Mouse (Mus musculus): Measurements from ENCODE around the gene Shoc2. TPM values are rescaled to one million over a fixed set of nuclear protein-coding genes. Genes with fewer than 3 reads are reported as not detected.

Shoc2 gene
- polyA plus RNA-seq, 1 experiment = 18.6 TPM

DNA sequence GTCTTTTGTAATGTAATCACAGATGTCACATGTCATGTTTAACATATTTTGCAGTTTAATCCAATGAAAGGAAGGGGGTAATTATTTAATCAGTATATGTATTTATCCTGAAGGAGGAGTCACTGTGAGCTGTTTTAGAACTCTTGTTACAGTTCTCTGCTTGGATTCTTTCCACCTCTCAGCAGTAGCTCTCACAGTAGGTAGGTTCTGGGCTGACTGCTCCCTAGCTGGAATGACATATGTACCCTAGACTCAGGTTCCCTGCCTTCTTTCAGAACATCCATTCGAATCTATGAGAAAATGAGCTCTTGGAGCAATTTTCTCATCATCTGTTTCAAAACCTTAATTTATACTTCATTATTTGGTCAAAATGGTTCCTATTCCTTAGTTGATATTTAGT, 50.2 kb downstream of the Shoc2 start:
- no peak overlapping the region for H3K27ac ChIP-seq (ENCODE audit: control insufficient read depth, insufficient read depth, low read length)
- H3K36me3 ChIP-seq (ENCODE audit: control insufficient read depth, insufficient read depth, low read length) = no peaks in the 10 kb centered on the region
- no peak overlapping the region for H3K4me3 ChIP-seq (ENCODE audit: control insufficient read depth, insufficient read depth, low read length)
- 95% methylated on average over 1 of the region's 1 CpGs for WGBS
- TF ChIP-seq CTCF (IDR thresholded peaks at IDR 0.05; ENCODE audit: borderline replicate concordance, control insufficient read depth, extremely low read depth, insufficient read depth, low read length, poor library complexity) (no peak), POLR2A (IDR thresholded peaks at IDR 0.05; ENCODE audit: control insufficient read depth, extremely low read depth, insufficient read depth, low read length, poor library complexity) (no peak)
- no peaks in the 10 kb centered on the region for H3K27me3 ChIP-seq (ENCODE audit: control insufficient read depth, insufficient read depth, low read length)
- no peaks in the 10 kb centered on the region for H3K4me1 ChIP-seq (replicated peaks; ENCODE audit: control insufficient read depth, insufficient read depth, low read length)
- DNase-seq = no peak

DNA sequence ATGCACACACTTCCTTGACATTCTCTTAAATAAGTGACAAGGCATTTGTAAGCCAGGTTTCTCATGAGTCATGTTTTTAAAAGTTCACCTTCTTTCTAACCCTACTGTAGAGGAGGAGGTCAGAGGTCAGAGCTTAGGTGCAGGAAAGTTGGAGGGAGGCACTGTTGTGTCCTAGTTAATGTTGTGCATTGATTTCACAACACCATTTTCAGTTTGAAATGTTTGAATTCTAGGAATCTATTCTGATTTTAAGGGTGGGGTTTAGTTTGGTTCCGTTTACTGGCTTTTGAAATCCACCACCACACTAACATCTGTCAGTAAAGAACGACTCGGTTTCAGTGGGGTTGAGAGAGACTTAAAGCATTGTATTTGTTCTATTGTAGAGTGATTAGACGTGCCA, 66.9 kb downstream of the Shoc2 start:
- no peak overlapping the region for H3K4me3 ChIP-seq (ENCODE audit: control insufficient read depth, insufficient read depth, low read length)
- no peaks in the 10 kb centered on the region for H3K27me3 ChIP-seq (ENCODE audit: control insufficient read depth, insufficient read depth, low read length)
- no peaks in the 10 kb centered on the region for H3K4me1 ChIP-seq (replicated peaks; ENCODE audit: control insufficient read depth, insufficient read depth, low read length)
- TF ChIP-seq CTCF (IDR thresholded peaks at IDR 0.05; ENCODE audit: borderline replicate concordance, control insufficient read depth, extremely low read depth, insufficient read depth, low read length, poor library complexity) (no peak), POLR2A (IDR thresholded peaks at IDR 0.05; ENCODE audit: control insufficient read depth, extremely low read depth, insufficient read depth, low read length, poor library complexity) (no peak)
- 68% methylated on average over 4 of the region's 4 CpGs for WGBS
- DNase-seq = no peak
- no peaks in the 10 kb centered on the region for H3K36me3 ChIP-seq (ENCODE audit: control insufficient read depth, insufficient read depth, low read length)
- no peak overlapping the region for H3K27ac ChIP-seq (ENCODE audit: control insufficient read depth, insufficient read depth, low read length)

DNA sequence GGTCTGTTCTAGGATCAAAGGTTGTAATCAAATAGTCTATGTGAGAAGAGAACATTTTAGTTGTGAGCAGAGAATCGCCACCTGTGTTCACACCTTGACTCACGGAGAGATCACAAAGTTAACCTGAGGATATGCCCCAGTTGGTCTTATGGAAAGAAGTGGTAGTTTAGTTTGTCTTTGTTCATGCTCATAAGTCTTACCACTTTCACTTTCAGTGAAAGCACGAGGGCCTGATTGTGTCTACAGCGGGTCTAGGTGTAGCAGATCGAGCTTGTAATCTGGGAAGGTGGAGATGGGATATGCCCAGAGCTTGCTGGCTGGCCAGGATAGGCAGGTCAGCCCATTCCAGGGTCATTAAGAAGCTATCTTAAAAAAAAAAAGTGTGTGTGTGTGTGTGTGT, 70.9 kb downstream of the Shoc2 start:
- no peak for DNase-seq
- Histone ChIP-seq H3K4me1 (replicated peaks; ENCODE audit: control insufficient read depth, insufficient read depth, low read length) (no peaks in the 10 kb centered on the region), H3K27ac (ENCODE audit: control insufficient read depth, insufficient read depth, low read length) (no peak overlapping the region), H3K4me3 (ENCODE audit: control insufficient read depth, insufficient read depth, low read length) (no peak overlapping the region), H3K27me3 (ENCODE audit: control insufficient read depth, insufficient read depth, low read length) (no peaks in the 10 kb centered on the region), H3K36me3 (ENCODE audit: control insufficient read depth, insufficient read depth, low read length) (no peaks in the 10 kb centered on the region)
- WGBS = 74% methylated on average over 5 of the region's 5 CpGs
- no peak for TF ChIP-seq CTCF (IDR thresholded peaks at IDR 0.05; ENCODE audit: borderline replicate concordance, control insufficient read depth, extremely low read depth, insufficient read depth, low read length, poor library complexity)
- TF ChIP-seq POLR2A (IDR thresholded peaks at IDR 0.05; ENCODE audit: control insufficient read depth, extremely low read depth, insufficient read depth, low read length, poor library complexity) = no peak

- Histone ChIP-seq H3K27ac (ENCODE audit: control insufficient read depth, insufficient read depth, low read length) (no peak overlapping the region), H3K4me1 (replicated peaks; ENCODE audit: control insufficient read depth, insufficient read depth, low read length) (no peaks in the 10 kb centered on the region), H3K36me3 (ENCODE audit: control insufficient read depth, insufficient read depth, low read length) (no peaks in the 10 kb centered on the region), H3K4me3 (ENCODE audit: control insufficient read depth, insufficient read depth, low read length) (no peak overlapping the region), H3K27me3 (ENCODE audit: control insufficient read depth, insufficient read depth, low read length) (no peaks in the 10 kb centered on the region)
- 91% methylated on average over 5 of the region's 5 CpGs for WGBS
- no peak for DNase-seq
- TF ChIP-seq POLR2A (IDR thresholded peaks at IDR 0.05; ENCODE audit: control insufficient read depth, extremely low read depth, insufficient read depth, low read length, poor library complexity) (no peak), CTCF (IDR thresholded peaks at IDR 0.05; ENCODE audit: borderline replicate concordance, control insufficient read depth, extremely low read depth, insufficient read depth, low read length, poor library complexity) (no peak)
Measured at GRCm38 (mm10) chr19:54015503-54015902, 71.4 kb downstream of the Shoc2 start.

DNA sequence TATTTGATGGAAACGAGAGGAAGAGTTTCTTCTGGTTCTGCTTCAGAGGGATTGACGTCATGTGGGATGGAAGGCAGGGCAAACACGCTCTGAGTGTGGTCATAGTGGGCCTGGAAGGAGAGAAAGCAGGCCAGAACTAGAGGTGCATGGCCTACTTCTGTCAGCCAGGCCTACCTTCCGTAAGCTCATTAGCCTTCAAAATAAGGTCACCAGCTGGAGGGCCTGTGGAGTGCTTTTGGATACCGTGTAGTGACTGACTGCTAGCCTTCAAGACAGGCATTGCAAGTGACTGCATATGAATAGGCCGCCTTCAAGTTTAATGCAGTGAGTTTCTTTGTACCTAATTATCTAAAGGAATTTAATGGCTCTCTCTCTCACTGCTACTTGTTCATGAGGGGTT, 91.0 kb downstream of the Shoc2 start:
- Histone ChIP-seq H3K4me3 (ENCODE audit: control insufficient read depth, insufficient read depth, low read length) (no peak overlapping the region), H3K27me3 (ENCODE audit: control insufficient read depth, insufficient read depth, low read length) (no peaks in the 10 kb centered on the region), H3K4me1 (replicated peaks; ENCODE audit: control insufficient read depth, insufficient read depth, low read length) (no peaks in the 10 kb centered on the region), H3K36me3 (ENCODE audit: control insufficient read depth, insufficient read depth, low read length) (peaks cover 22% of the 10 kb centered on the region), H3K27ac (ENCODE audit: control insufficient read depth, insufficient read depth, low read length) (no peak overlapping the region)
- no peak for DNase-seq
- 98% methylated on average over 6 of the region's 6 CpGs for WGBS
- TF ChIP-seq POLR2A (IDR thresholded peaks at IDR 0.05; ENCODE audit: control insufficient read depth, extremely low read depth, insufficient read depth, low read length, poor library complexity) (no peak), CTCF (IDR thresholded peaks at IDR 0.05; ENCODE audit: borderline replicate concordance, control insufficient read depth, extremely low read depth, insufficient read depth, low read length, poor library complexity) (no peak)

- TF ChIP-seq CTCF (IDR thresholded peaks at IDR 0.05; ENCODE audit: borderline replicate concordance, control insufficient read depth, extremely low read depth, insufficient read depth, low read length, poor library complexity) (no peak), POLR2A (IDR thresholded peaks at IDR 0.05; ENCODE audit: control insufficient read depth, extremely low read depth, insufficient read depth, low read length, poor library complexity) (no peak)
- Histone ChIP-seq H3K4me1 (replicated peaks; ENCODE audit: control insufficient read depth, insufficient read depth, low read length) (no peaks in the 10 kb centered on the region), H3K27me3 (ENCODE audit: control insufficient read depth, insufficient read depth, low read length) (no peaks in the 10 kb centered on the region; the same call in 1 of the 2 replicates), H3K27ac (ENCODE audit: control insufficient read depth, insufficient read depth, low read length) (no peak overlapping the region), H3K4me3 (ENCODE audit: control insufficient read depth, insufficient read depth, low read length) (no peak overlapping the region), H3K36me3 (ENCODE audit: control insufficient read depth, insufficient read depth, low read length) (peaks cover 3% of the 10 kb centered on the region; the same call in 1 of the 2 replicates)
- 92% methylated on average over 7 of the region's 7 CpGs for WGBS
- DNase-seq = no peak
Measured at GRCm38 (mm10) chr19:54039441-54039840, 95.3 kb downstream of the Shoc2 start.

Data from thymus, adult 2 months (tissue).